Mouse (Mus musculus) bone marrow macrophage, adult 2 months (primary cell): Measurements from ENCODE around the gene Xlr3b.
"Not testable (repeated sequence)": the region's sequence is repeated elsewhere in the genome, so short reads cannot be mapped to it uniquely, and the experiment has no call there.

Experiments used
- CTCF ChIP-seq: IDR thresholded peaks from 2 replicates; pipeline ENCODE4 v1.5.1; 2012; ENCODE audit warnings: low read depth, mild to moderate bottlenecking, low read length, moderate library complexity
- POLR2A ChIP-seq: IDR thresholded peaks from 2 replicates; pipeline ENCODE4 v1.6.1; 2012; ENCODE audit warnings: mild to moderate bottlenecking, low read depth, low read length, borderline replicate concordance

GRCm38 (mm10) chrX:73149350-73149749, 42.7 kb upstream of the Xlr3b start, which contains the start of gene DXBay18:
- not testable (repeated sequence) for TF ChIP-seq POLR2A, CTCF
